In the genomic region with DNA sequence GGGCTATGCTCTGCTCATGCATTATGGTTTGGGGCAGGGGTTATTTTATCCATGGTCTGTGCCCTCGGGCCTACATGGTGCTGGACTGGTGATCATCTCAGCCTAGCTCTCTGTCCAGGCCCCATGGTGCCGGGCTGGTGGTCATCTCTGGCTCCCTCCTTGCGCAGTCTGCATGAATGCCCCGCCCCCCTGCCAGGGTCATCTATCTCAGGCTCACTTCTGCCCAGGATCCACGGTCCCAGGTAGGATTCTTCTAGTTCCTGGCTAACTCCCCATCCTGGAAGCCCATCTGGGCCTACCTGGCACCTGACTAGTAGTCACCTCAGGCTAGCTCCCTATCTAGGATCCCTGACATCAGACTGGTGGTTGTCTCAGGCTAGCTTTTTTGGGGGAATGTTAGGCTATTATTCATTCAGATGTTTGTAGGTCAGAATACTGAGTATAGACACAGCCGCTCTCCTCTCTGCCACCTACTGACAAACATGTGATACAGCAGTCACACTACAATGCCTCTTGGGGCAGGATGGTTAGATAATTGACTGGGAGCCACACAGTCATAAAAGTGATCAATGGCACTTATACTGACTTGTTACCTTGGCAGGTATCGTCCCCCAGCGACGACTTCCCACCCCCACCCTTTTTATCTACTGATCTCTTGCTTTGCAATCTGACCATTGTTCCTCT, we compare ENCODE assay signal across 9 mouse cellular contexts.
A peak's percentile ranks its signal among the peaks of the same experiment; 100 is the strongest.
DNase-seq lines count a peak whose midpoint lies in the region; ATAC-seq lines count a peak whose summit lies in the region.
"Had no signal": no experiment of that assay in that cellular context is flagged by ENCODE, and none has a peak within 500 bp of the region (broad histone marks: within the 10 kb centered on the region; RNA-seq: fewer than 3 reads in every experiment).

No protein-coding gene starts in this region.

- no peak overlapping the region for H3K4me2 ChIP-seq in heart, embryonic 12.5 days
- no peak overlapping the region for H3K4me2 ChIP-seq in heart, embryonic 11.5 days
- H3K4me2 ChIP-seq in neural tube, embryonic 14.5 days (ENCODE audit: low read depth, low read length) = no peak overlapping the region

- no peaks in the 10 kb centered on the region for H3K9me3 ChIP-seq in heart, embryonic 12.5 days (replicated peaks)
- no peaks in the 10 kb centered on the region for H3K9me3 ChIP-seq in heart, embryonic 11.5 days (replicated peaks; ENCODE audit: control insufficient read depth, low read length)
- H3K9me3 ChIP-seq in neural tube, embryonic 14.5 days (ENCODE audit: control insufficient read depth, low read length) = no peaks in the 10 kb centered on the region

- ATAC-seq in heart, embryonic 12.5 days (ENCODE audit: insufficient number of reproducible peaks, low FRiP score) = peak; percentile 25; the same call in 1 of the 2 replicates
- no peak for ATAC-seq in heart, embryonic 11.5 days (replicated peaks; ENCODE audit: insufficient number of reproducible peaks, low FRiP score, low TSS enrichment)
- peak; percentile 21; the same call in 1 of the 2 replicates for ATAC-seq in neural tube, embryonic 14.5 days (ENCODE audit: low read depth)

- no peak for DNase-seq in neural tube, embryonic 10.5 days (ENCODE audit: extremely low spot score, low spot score)
- DNase-seq in cerebellum, postnatal 25 days = peak; percentile 24 to 50
- peak; percentile 9 for DNase-seq in retina, adult 2 months (ENCODE audit: low read depth, low spot score)
- no peak for DNase-seq in spleen, postnatal 14 days (ENCODE audit: low spot score in 2 of 2)
- DNase-seq in urinary bladder, postnatal 4 days (ENCODE audit: low spot score in 2 of 2) = no peak

- H3K27me3 ChIP-seq in heart, embryonic 12.5 days (replicated peaks) = no peaks in the 10 kb centered on the region
- H3K27me3 ChIP-seq in heart, embryonic 11.5 days (ENCODE audit: control insufficient read depth, insufficient read depth, low read length) = no peaks in the 10 kb centered on the region
- H3K27me3 ChIP-seq in neural tube, embryonic 14.5 days (ENCODE audit: control insufficient read depth, insufficient read depth, low read length) = no peaks in the 10 kb centered on the region

- WGBS in heart, embryonic 12.5 days = 60% methylated on average over 9 of the region's 9 CpGs
- WGBS in heart, embryonic 11.5 days (ENCODE audit: insufficient replicate concordance) = 48% methylated on average over 9 of the region's 9 CpGs
- 51% methylated on average over 9 of the region's 9 CpGs for WGBS in neural tube, embryonic 14.5 days

- no peak overlapping the region for H3K4me3 ChIP-seq in heart, embryonic 12.5 days
- H3K4me3 ChIP-seq in heart, embryonic 11.5 days (ENCODE audit: low read depth, low read length) = no peak overlapping the region
- no peak overlapping the region for H3K4me3 ChIP-seq in neural tube, embryonic 14.5 days (ENCODE audit: low read depth, low read length)

- no peak overlapping the region for H3K27ac ChIP-seq in heart, embryonic 12.5 days (ENCODE audit: poor library complexity, severe bottlenecking)
- H3K27ac ChIP-seq in heart, embryonic 11.5 days (ENCODE audit: low read depth, low read length) = no peak overlapping the region
- no peak overlapping the region for H3K27ac ChIP-seq in neural tube, embryonic 14.5 days (ENCODE audit: low read depth, low read length)
- H3K27ac ChIP-seq: macrophage had no signal

- H3K36me3 ChIP-seq in heart, embryonic 12.5 days = no peaks in the 10 kb centered on the region
- H3K36me3 ChIP-seq in heart, embryonic 11.5 days (ENCODE audit: control insufficient read depth, insufficient read depth, low read length) = no peaks in the 10 kb centered on the region
- no peaks in the 10 kb centered on the region for H3K36me3 ChIP-seq in neural tube, embryonic 14.5 days (ENCODE audit: control insufficient read depth, insufficient read depth, low read length)

- H3K9ac ChIP-seq in heart, embryonic 12.5 days = no peak overlapping the region
- no peak overlapping the region for H3K9ac ChIP-seq in heart, embryonic 11.5 days (ENCODE audit: low read depth, low read length)
- H3K9ac ChIP-seq in neural tube, embryonic 14.5 days (replicated peaks; ENCODE audit: low read depth, low read length) = no peak overlapping the region

- H3K4me1 ChIP-seq in heart, embryonic 12.5 days (replicated peaks) = no peaks in the 10 kb centered on the region
- no peaks in the 10 kb centered on the region for H3K4me1 ChIP-seq in heart, embryonic 11.5 days (ENCODE audit: control insufficient read depth, insufficient read depth, low read length)
- no peaks in the 10 kb centered on the region for H3K4me1 ChIP-seq in neural tube, embryonic 14.5 days (ENCODE audit: control insufficient read depth, insufficient read depth, low read length)

Comparison
In these comparisons a context has a peak if more than half of its experiments do, and no peak if none do; other contexts are left out.
1. DNase-seq: peak in cerebellum, postnatal 25 days (2 of 2) and retina, adult 2 months (single experiment); none in neural tube, embryonic 10.5 days (single experiment), spleen, postnatal 14 days (0 of 2) and urinary bladder, postnatal 4 days (0 of 2).